Mouse (Mus musculus) frontal cortex, postnatal 25 days (tissue): Measurements from ENCODE around the gene Abhd8.
A peak's percentile ranks its signal among the peaks of the same experiment; 100 is the strongest.

Source experiments
- DNase-seq, 2 experiments: peaks; one replicate each; pipeline ENCODE4 v3.0.0; 2022; ENCODE audit warnings: low spot score in 2 of 2

Gene Abhd8

DNA sequence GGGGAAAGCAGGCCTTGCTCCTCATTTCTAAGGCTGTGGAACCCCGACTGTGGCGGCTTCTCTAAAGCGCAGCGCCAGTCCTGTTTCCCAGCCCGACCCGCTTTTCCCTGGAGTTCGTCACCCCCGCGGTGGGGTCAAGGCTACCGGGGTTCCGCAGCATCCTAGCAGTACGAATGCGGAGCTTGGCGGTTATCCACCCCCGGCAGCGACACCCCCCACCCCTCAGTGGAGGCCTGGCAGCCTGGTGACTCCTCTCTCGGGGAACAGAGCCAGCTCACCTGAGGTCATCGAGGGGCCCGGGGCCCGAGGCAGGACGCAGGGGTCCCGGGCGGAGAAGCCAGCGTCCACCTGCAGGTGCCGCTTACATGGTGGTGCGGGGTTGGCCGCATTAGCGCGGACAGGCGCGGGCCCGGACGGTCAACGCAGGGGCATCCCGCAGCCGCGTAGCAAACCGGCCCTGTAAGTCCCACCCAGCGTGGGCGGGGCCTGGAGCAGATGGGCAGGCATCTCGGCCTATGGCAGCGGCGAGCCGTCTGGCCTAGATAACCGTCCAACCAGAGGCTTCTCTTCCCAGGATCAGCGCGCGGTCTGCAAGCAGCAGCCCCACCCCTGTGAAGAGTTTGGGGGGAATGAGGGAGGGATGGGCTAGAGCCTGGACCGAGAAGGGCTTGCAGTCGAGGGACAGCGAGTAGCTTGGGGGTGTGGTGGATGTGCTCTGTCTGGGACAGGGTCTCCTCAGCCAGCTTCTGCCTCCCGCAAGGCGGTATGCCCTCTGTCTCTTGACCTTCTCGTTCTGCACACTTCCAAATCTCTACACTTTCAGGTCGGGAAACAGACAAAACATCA, at the start of gene Abhd8:
Abhd8 (minus strand) TSS at position 468 of the 846 bp plus-strand sequence.
- peak; percentile 99 for DNase-seq

DNA sequence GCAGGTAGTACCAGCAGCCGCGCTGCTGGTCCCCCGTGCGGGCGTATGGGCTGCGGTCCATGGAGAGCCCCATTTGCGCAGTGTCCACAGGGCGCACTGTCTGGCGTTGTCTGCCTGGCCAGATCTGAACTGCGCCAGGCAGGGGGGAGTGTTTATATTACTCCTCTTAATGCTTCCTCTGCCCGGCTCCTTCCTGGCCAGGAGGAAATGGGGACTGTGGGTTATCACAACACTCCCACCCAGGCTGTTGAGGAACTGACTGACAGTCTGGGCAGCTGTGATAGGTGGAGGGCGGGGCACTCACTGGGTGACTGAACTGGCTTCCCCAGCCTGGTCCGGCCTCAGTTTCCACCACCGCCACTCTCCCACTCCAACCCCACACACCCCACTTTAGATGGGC, 48.2 kb upstream of the Abhd8 start, which contains the start of gene Plvap:
Plvap (minus strand) TSS at position 109 of the 400 bp plus-strand sequence.
- DNase-seq, result no peak

DNA sequence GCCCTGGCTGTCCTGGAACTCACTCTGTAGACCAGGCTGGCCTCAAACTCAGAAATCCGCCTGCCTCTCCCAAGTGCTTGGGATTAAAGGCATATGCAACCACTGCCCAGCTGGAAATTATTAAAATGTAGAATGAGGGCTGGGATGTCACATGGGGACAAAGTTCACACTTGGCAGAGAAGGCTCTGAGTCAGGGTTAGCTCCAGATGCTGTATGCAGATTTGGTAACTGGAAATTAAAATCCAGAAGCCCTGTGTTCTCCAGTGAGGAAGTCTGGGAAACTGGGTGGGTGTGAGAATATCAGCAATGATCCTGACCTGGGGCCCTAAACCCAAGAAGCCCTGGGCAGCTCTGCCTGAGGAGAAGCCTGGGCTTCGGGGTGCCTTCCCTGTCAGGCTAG, 45.9 kb upstream of the Abhd8 start:
- DNase-seq, result no peak

DNA sequence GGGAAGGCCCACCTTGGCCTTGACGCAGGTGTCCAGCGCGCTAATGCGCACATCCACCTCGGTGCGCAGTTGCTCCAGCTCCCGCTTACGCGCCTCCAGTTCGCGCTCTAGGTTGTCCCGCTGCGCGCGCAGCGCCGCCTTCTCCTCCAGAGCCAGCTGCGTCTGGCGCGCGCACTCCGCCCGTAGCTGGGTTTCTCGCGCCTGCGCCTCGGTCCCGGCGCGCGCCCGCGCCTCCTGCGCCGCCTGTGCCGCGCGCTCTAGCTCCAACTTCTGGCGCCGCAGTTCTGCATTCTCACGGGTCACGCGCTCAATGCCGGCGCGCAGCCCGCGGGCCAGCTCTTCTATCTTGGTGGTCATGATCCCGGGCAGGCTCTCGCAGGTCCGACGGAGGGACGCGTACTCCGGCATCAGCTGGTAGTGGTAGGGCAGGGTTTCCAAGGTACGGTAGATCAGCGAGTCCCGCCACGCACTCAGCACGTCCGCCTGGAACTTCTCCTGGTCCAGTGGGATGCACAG, 44.2 kb upstream of the Abhd8 start:
- DNase-seq, result peak; percentile 61 to 68

DNA sequence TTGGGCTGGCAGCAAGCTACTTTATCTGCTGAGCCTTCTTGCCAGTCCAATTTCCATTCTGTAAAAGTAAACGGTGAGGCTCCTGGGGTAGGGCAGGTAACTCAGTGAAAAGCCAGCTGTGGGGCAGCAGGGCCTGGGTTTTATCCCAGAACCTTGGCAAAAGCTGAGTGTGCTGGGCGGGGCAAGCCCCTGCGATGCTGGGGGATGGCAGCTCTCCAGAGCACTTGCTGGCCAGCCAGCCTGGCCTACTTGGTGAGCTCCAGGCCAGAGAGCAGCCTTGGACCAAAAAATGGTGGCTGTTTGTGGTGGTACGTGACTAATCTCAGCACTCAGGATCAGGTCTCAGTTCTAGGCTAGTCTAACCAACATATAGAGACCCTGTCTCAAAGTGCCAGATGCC, 42.5 kb upstream of the Abhd8 start:
- no peak for DNase-seq

DNA sequence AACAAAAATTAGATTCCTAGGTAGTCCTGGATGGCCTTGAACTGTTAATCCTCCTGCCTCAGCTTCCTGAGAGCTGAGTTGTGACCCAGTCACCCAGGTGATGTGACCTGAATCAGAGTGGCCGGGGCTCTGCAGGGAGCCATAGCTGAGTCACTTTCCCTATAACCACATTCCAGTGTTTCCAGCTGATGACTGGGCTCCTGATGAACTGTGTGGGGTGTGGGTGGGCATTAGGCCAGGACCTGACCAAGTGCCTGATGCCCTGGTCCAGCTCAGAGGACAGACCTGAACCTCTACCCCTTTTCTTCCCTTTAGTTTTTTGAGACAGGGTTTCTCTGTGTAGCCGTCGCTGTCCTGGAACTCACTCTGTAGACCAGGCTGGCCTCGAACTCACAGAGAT, 41.9 kb upstream of the Abhd8 start:
- DNase-seq, result no peak

DNA sequence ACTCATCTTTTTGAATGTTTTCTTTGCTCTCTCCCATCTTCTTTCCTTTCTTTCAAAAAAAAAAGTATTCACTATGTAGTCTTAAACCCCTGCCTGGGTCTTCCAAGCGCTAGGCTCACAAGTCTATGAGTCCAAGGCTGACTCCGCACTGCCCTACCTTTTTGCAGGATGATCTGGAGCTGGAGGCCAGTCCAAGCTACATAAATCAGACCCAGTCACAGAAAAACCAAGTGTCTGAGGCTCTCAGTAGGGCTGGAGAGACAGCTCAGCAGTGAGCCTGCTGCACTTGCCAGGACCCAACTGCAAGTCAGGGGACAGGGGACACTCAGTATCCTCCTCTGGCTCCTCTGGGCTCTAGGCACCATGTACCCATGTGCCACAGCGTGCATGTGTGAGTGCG, 40.9 kb upstream of the Abhd8 start:
- DNase-seq, result no peak

DNA sequence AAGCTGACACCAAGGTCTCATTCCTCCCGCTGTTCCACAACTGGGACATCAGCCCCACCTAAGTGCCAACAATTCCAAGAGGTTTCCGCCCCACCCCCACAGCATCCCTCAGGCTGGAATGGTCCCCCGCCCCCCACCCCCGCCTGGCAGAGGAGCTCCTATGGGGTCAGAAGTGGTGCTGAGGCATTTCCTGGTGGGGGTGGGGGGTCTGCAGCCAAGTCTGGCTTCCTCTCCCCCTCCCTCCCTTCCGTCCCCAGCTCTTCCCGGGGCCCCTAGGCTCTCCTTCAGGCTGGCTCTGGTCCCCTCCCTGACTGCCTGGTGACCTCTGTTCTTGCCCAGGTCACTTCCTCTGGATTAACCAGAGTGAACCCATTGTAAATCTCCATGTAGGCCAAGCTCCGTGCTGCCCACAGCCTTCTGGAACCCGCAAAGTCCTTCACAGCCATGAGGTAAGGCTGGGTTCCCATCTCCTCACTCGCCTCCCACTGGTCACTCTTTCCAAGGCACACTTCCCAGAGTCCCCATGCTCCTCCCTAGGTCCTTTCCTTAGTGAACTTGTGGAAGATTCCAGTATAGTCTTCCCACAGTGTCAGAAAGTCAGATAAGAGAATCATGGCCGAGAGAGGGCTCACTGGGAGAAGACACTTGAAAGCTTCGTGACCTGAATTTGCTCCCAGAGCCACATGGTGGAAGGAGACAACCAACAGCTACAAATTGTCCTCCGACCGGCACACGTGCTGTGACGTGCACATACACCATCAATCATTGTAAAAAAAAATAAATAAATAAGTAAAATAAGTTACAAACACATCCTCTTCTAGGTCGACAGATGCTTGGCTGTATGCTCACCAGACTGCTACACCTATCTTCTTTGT, 35.6 kb upstream of the Abhd8 start:
- no peak for DNase-seq

DNA sequence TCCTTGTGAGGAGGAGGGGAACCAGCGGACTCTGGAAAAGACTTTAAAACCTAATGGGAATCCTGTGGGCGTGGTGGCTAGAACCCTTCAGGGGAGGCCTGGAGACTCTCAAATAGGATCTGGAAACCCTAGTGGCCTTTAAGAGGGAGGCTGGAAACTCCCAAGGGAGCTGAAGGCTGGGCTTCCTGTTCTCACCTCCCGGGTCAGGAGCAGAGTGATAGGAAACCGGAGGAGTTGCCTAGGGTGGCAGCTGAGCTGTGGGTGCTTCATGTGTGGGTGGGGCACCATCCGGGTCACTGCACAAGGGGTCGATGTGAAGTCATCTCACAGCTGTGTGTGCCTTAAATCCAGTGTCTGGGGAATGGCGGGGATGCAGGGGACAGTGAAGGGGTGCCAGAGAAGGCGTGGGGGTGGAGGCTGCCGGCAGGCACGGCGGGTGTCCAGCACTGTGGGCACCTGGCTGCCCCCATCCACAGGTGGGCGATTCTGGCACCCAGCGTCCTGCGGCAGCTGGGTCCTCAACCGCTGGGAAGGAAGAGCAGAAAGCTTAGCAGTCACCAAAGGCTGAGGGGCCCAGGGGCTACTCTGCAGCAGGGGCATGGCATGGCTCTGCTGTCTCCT, 34.5 kb upstream of the Abhd8 start:
- DNase-seq, result no peak

DNA sequence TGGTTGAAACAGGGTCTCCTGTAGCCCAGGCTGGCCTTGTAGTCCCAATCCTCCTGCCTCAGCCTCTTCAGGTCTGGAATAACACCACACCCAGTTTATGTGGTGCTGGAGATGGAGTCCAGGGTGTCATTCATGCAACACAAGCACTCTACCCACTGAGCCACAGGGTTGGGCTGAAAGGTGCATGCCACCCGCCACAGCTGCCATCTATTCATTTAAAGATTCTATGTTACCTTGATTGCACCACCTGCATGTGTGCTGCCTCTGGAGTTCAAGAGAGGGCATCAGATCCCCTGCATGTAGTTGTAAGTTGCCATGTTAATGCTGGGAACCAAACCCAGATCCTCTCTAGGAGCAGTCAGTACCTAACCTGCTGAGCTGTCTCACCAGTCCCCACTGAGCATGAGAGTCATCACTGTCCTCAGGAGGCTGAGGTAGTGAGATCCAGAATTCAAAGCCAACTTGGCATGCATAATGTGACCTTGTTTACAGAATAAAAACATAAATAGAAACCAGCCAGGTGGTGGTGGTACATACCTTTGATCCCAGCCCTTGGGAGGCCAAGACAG, 33.7 kb upstream of the Abhd8 start:
- no peak for DNase-seq

DNA sequence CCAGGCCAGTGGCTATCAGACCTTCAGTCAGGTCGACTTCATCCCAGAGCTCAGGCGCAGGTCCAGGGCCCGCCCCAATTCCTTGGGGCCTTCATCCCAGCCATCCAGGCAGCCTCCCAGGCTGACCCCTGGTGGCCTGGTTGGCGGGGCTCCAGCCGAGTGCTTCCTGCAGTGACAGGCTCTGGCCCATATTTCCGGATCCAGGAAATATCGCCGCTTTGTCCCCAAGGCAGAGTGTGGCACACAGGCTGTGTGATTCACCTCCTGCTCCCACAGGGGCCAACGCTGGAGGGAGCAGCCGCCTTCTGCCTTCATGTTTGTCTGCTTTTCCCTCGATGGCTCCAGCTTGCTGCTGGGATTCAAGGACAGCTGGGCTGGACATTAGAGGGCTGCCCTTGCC, 33.0 kb upstream of the Abhd8 start:
- DNase-seq, result no peak

DNA sequence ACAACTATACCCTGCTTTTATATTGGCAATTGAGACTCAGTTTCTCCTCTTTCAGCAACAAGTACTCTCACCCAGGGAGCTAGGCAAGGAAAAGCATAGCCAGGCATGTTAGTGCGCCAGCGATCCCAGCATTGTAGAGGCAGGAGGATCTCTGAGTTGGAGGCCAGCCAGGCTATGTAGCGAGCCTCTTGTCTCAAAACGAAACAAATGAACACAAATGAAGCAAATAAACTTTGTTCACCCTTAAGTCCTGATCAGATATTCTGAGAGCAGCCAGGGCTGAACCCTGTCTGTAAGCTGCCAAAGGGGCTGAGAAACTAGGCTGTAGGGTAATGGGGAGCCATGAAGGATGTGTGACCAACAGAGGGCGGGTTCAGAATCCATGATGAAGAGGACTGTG, 32.4 kb upstream of the Abhd8 start:
- no peak for DNase-seq

DNA sequence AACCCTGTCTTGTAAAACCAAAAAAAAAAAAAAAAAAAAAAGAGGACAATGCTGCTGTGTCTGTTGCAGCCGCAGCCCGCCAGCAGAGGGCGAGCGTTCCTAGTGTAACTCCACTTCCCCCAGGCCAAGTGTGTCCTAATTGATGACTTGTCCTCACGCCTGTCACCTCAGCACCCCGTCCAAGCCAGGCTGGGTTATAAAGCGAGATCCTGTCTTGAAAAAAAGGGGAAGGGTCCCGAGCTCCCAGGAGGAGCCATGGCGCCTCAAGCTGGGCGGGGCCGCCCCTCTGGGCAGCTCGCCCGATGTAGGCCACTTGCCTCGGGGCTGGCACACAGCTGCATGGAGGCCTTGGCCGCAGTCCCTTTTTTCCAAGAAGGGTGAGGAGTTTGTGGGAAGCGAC, 31.6 kb upstream of the Abhd8 start:
- peak; percentile 63 to 68 for DNase-seq

DNA sequence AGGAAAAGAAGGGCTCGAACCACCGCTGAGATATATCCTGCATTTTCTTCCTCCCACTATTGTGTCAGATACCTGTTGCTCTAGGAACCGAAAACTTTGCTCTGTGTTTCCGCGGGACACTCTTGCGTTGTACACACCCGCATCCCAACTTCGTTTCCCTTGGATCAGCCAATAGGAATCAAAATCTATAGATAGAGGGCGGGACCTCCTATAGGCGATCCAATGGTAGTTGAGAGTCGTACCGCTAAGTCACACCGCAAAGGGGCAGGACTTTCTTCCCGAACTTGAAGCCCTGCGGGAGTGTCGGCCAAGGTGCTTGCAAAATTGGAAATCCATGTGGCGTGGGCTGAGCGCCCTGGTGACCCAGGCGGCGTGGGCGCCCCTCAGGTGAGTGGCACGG, 25.0 kb upstream of the Abhd8 start:
- peak in 1 of 2 experiments; percentile 75 for DNase-seq

DNA sequence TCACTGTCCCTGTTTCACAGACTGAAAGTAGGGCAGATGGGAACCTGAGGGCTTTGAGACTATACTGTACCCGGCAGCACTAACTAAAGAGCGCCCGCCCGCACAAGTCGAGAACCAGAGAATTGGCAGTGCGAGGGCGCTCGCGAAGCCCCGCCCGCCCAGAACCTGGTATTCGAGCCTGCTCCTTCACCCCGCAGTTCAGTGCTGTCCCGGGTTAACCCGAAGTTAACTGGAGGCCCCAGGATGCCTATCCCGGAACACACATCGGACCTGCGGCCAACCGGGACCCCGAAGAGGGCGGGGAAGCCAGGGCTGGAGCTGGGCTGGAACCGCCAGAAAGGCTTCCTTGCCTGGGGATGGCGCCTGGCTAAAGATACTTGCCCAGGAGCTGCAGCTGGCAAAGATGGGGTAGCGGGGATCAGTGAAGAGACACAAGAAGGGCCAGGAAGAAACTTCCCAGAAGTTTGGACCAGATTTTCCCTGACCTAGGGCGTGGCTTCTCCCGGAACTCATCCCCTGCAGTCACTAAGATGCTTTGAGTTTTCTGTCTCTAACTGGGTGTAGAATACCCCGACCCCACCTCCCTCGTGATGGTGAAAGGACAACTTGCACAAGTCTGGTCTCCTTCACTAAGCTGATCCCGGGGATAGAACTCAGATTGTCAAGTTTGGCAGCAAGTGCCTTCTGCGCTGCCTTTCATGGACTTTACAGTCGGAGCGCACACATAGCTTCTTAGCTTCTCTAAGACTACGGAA, 24.4 kb upstream of the Abhd8 start, which contains the start of gene Gtpbp3:
Gtpbp3 (plus strand) TSS at position 413 of the 755 bp plus-strand sequence.
- DNase-seq, result peak; percentile 58 to 68

DNA sequence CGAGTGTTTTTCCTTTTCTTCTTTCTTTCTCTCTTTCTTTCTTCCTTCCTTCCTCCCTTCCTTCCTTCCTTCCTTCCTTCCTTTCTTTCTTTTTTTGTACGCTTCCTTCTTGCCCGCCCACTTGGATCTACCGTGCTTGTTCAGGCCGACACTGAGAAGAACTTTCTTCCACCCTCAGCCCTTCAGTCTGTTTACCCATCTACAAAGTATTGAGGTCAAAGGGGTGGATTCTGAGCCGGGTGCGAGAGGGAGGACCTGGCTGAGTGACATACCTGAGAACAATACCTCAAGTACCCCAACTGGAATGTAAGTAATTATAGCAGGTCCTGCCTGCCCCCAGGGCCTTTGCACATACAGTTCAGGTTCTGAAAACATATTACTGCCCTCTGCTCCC, 22.7 kb upstream of the Abhd8 start:
- no peak for DNase-seq

DNA sequence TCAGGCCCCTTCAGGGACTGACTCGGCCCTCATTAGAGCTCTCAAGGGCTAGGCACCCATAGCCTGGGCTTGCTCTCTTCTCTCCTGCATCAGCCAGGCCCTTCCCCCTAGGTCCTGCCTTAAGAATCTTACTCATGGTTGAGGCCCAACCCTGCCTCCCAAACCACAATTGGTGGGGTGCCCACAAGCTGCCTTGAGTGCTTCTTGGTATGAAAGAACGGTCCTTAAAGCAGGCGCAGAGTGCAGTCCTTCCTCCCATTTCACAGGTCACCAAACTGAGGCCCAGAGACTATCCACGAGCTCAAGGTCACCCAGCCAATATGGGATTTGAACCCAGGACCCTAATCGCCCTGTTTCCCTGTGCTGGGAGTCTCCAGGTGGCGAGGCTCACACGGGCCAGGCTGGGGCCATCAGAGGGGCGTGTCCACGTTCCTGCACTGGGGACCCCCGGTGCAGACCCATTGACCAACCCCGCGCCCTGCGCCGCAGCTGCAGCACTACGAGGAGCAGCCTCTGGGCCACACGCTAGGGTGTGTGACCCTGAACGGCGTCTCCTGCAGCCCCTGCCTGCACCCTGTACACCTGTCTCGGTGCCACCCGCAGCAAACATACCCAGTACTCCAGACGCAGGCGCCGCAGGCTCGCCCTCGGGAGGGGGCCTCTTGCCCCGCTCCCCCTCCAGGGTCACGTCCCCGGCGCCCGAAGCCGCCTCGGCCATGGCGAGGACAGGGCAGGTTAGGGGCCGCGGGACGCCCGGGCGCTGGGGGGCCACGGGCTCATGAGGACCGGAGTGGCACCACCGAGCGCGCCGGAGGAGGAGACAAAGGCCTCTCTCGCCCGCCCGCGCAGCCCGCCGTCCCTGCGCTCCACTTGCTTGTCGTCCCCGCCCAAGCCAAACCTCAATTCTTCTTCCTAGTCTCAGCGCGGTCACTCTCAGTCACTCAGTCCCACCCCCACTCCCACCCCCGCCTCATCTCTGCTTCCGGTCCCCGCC, 22.0 kb upstream of the Abhd8 start, which contains the start of gene Ano8:
Ano8 (minus strand) TSS at position 822 of the 994 bp plus-strand sequence.
- peak; percentile 75 for DNase-seq

DNA sequence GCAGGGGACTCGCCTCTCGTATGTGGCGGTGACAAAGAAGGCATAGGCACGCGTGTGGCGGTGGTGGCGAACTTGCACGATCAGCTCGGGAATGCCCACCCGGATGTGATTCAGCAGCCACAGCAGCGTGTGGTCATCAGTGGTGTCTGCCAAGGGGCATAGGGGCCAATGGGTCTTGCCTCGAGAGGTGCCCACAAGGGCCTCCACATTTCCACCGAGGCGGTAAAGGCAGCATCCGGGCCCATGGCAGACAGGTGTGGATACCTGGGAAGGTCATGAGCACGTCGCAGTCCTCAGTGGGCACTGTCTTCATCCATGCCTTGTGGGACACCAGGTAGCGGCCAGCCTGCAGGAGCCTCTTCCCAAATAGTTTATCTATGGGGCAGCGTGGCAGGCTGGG, 21.3 kb upstream of the Abhd8 start:
- no peak for DNase-seq

DNA sequence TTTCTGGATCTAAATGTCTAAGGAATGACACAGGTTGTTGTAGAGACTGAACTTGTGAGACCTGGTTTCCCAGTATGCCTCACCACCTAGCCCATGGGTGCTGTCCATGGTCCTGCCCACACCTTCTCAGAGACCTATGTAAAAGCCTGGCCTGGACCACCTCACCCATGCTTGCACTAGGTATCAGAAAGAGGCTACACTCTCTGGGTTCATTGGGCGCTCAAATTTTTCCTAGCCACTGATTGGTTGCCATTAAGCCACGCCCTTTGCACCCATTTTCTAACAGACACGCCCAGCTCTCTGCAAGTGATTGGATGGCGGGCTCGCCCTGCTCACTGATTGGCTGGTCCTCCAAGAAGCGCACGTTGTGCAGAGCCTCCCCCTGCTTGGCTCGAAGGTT, 20.5 kb upstream of the Abhd8 start:
- DNase-seq, result no peak

DNA sequence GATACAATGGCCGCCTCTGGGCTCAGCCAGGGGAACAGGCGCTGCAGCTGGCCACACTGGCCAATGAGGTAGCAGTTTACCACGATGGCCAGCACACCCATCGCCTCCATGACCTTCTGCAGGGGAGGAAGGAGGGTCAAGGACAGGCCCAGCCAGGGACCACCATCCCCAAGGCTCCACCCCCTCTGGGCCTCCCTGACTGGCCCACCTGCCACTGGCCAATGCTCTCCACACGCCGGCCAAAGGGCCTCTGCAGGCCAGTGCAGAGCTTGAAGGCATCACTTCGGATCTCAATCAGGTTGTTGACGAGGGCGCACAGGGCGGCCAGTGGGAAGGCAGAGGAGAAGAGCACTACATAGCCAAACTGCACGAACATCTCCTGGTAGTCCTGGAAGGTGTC, 15.5 kb upstream of the Abhd8 start:
- no peak for DNase-seq
